8 mouse cellular contexts compared by ENCODE assay signal in genomic region chr2:72285888-72286661, GRCm38 (mm10). TPM values are rescaled to one million over a fixed set of nuclear protein-coding genes. Genes with fewer than 3 reads are reported as not detected.
A peak's percentile ranks its signal among the peaks of the same experiment; 100 is the strongest.
DNase-seq lines count a peak whose midpoint lies in the region; ATAC-seq and TF ChIP-seq lines count a peak whose summit lies in the region.

No protein-coding gene starts in this region.

- H3K27ac ChIP-seq in bone marrow, adult 2 months (ENCODE audit: control insufficient read depth, insufficient read depth, low read depth, low read length, poor library complexity): peak overlapping the region; percentile 70; the same call in 1 of the 2 replicates
- H3K27ac ChIP-seq in forebrain, embryonic 11.5 days (ENCODE audit: low read depth, low read length): no peak overlapping the region

- H3K9ac ChIP-seq in forebrain, embryonic 11.5 days (ENCODE audit: low read length): peak overlapping the region; percentile 72

- no peaks in the 10 kb centered on the region; the same call in 1 of the 2 replicates for H3K27me3 ChIP-seq in forebrain, embryonic 11.5 days (ENCODE audit: control insufficient read depth, insufficient read depth, low read length)

- under 1% methylated on average over 60 of the region's 60 CpGs for WGBS in bone marrow, adult 2 months
- WGBS in forebrain, embryonic 11.5 days: 2% methylated on average over 37 of the region's 60 CpGs
- under 1% methylated on average over 60 of the region's 60 CpGs for WGBS in lung, adult 2 months

- TF ChIP-seq POLR2A in bone marrow, adult 2 months (IDR thresholded peaks at IDR 0.05; ENCODE audit: borderline replicate concordance, control insufficient read depth, low read depth, low read length): no peak
- TF ChIP-seq POLR2A in lung, adult 2 months (IDR thresholded peaks at IDR 0.05; ENCODE audit: borderline replicate concordance, extremely low read depth, low read depth, low read length): no peak

- TF ChIP-seq CTCF in bone marrow, adult 2 months (IDR thresholded peaks at IDR 0.05; ENCODE audit: control insufficient read depth, insufficient read depth, low read length): no peak
- TF ChIP-seq CTCF in lung, adult 2 months (IDR thresholded peaks at IDR 0.05; ENCODE audit: insufficient read depth, low read length): no peak

- no peaks in the 10 kb centered on the region for H3K9me3 ChIP-seq in forebrain, embryonic 11.5 days (ENCODE audit: control insufficient read depth, low read length)

- DNase-seq in ovary, postnatal 10 days (ENCODE audit: low spot score): peak; percentile 47
- no peak for DNase-seq in ovary, adult 18-20 months (ENCODE audit: low spot score)
- no peak for DNase-seq in forebrain, embryonic 11.5 days (ENCODE audit: low spot score)
- peak; percentile 33 for DNase-seq in induced T-regulatory cell, adult 2 months (ENCODE audit: low read depth)
- no peak for DNase-seq in lung, adult 2 months
- DNase-seq in retina, postnatal 1 day: peak; percentile 53
- DNase-seq in right cerebral cortex, adult 2 months (ENCODE audit: low spot score in 2 of 2): no peak

- peak overlapping the region; percentile 74 for H3K4me3 ChIP-seq in bone marrow, adult 2 months (replicated peaks; ENCODE audit: control insufficient read depth, low read depth, low read length)
- peak overlapping the region; percentile 65 for H3K4me3 ChIP-seq in forebrain, embryonic 11.5 days (ENCODE audit: low read depth, low read length)
- peak overlapping the region; percentile 81 for H3K4me3 ChIP-seq in lung, adult 2 months (replicated peaks; ENCODE audit: extremely low read depth, low read depth, low read length)

- no peaks in the 10 kb centered on the region for H3K36me3 ChIP-seq in forebrain, embryonic 11.5 days (ENCODE audit: control insufficient read depth, insufficient read depth, low read length)

- peaks cover 1% of the 10 kb centered on the region; the same call in 1 of the 2 replicates for H3K4me1 ChIP-seq in bone marrow, adult 2 months (ENCODE audit: control insufficient read depth, insufficient read depth, low read length)
- H3K4me1 ChIP-seq in forebrain, embryonic 11.5 days (replicated peaks; ENCODE audit: control insufficient read depth, insufficient read depth, low read length): no peaks in the 10 kb centered on the region
- H3K4me1 ChIP-seq in lung, adult 2 months (ENCODE audit: control insufficient read depth, insufficient read depth, low read length): peaks cover 5% of the 10 kb centered on the region

- peak; percentile 46 for ATAC-seq in forebrain, embryonic 11.5 days (replicated peaks; ENCODE audit: low FRiP score)

- H3K4me2 ChIP-seq in forebrain, embryonic 11.5 days (ENCODE audit: low read depth, low read length, severe bottlenecking): peak overlapping the region; percentile 94

RNA-seq across cellular contexts. Expression of gene Map3k20, which starts 0.6 kb away (rescaled TPM):
- 8.5 and 12.1 TPM in 2 replicates for polyA plus RNA-seq in bone marrow, adult 2 months (2011; ENCODE audit: insufficient read depth, insufficient read length, low replicate concordance, missing spikeins)
- 8.5 and 9.5 TPM in 2 replicates for polyA plus RNA-seq in forebrain, embryonic 11.5 days (2014; fragmentation: Nextera tagmentation; extraction: Ambion mirVana)
- polyA plus RNA-seq in lung, adult 2 months (2012; rRNA removed): 20.3 and 35.9 TPM in 2 replicates

Comparison
In these comparisons a context has a peak if more than half of its experiments do, and no peak if none do; other contexts are left out.
1. DNase-seq: peak in ovary, postnatal 10 days (single experiment), induced T-regulatory cell, adult 2 months (single experiment) and retina, postnatal 1 day (single experiment); none in ovary, adult 18-20 months (single experiment), forebrain, embryonic 11.5 days (single experiment), lung, adult 2 months (single experiment) and right cerebral cortex, adult 2 months (0 of 2).
2. Peak in every context shown above with its lines, with median percentiles within 50 percentile points of each other: H3K4me3 ChIP-seq.